Mouse (Mus musculus): ENCODE measurements around the gene Olfr1012. TPM values are rescaled to one million over a fixed set of nuclear protein-coding genes. Genes with fewer than 3 reads are reported as not detected.

The Olfr1012 gene
- polyA plus RNA-seq (2012; rRNA removed) = not detected in 2 replicates

DNA sequence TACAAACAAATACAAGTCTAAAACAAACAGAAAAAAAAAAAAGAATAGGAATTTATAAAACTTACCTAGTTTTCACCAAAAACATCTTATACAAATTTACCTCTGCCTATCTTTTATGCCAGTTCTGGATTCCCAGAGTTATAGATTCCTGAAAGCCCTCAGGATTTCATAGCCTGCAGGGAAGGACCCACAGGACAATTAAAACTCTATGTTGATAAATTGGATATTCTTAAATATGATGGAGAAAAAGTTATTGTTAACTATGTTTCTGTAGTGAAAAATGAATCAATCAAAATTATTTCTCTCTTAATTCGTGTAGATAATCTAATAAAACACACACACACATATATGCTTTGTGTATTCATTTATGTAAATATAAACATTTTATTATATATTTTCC is at the start of gene Olfr1012:
Gene Olfr1012, minus strand, starts transcription at position 101 of the 400 bp plus-strand sequence.
- no peaks in the 10 kb centered on the region for H3K27me3 ChIP-seq (ENCODE audit: control insufficient read depth, insufficient read depth, low read length)
- 70% methylated on average over 1 of the region's 1 CpGs for WGBS
- no peak within 1 kb of the TSS for H3K4me3 ChIP-seq (replicated peaks; ENCODE audit: insufficient read depth, low read depth, low read length)
- no peak for TF ChIP-seq CTCF (IDR thresholded peaks at IDR 0.05; ENCODE audit: borderline replicate concordance, insufficient read depth, low read depth, low read length)
- no peak for TF ChIP-seq POLR2A (IDR thresholded peaks at IDR 0.05; ENCODE audit: borderline replicate concordance, insufficient read depth, low read length)
- DNase-seq = no peak
- no peaks in the 10 kb centered on the region for H3K4me1 ChIP-seq (ENCODE audit: control insufficient read depth, insufficient read depth, low read length)
- no peak within 1 kb of the TSS for H3K27ac ChIP-seq (ENCODE audit: insufficient read depth, low read length)

DNA sequence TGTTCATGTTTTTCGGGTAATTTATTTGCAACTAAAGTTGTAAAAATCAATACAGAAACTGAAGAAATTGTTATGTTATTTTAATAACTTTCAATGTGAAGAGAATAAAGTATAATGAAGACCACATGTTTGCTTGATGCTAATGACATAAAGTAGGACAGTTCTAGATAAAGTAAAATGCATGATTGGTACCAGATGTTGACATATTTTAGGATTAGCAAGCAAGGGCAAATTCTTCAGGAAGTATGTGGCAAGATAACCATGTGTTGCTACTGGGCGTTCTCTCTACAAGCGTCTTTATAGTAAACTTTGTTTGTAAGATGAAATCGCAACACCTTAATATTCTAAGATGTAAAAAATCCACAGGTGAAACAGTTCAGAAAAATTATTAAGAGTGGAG is 41.9 kb upstream of the Olfr1012 start:
- Histone ChIP-seq H3K4me1 (ENCODE audit: control insufficient read depth, insufficient read depth, low read length) (no peaks in the 10 kb centered on the region), H3K4me3 (replicated peaks; ENCODE audit: insufficient read depth, low read depth, low read length) (no peak overlapping the region), H3K27ac (ENCODE audit: insufficient read depth, low read length) (no peak overlapping the region), H3K27me3 (ENCODE audit: control insufficient read depth, insufficient read depth, low read length) (no peaks in the 10 kb centered on the region)
- TF ChIP-seq CTCF (IDR thresholded peaks at IDR 0.05; ENCODE audit: borderline replicate concordance, insufficient read depth, low read depth, low read length) = no peak
- no peak for TF ChIP-seq POLR2A (IDR thresholded peaks at IDR 0.05; ENCODE audit: borderline replicate concordance, insufficient read depth, low read length)
- WGBS = 92% methylated on average over 4 of the region's 4 CpGs
- no peak for DNase-seq

DNA sequence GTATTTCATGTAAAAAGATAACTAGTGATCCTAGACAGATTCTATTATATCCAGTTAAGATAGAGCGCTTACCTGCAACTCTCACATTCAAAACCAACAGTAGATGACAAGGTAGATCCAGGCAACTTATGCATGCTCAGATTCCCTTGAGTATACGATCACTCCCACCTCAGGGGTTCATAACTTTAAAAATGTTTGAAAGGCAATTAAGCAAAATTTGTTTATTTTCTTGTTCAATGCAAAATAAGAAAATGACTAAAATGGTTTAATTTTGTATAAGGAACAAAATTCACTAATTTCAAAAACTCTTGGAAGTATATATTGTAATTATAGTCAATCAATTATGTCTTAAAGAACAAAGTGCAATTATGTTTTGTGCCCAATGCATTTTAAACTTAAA is 39.9 kb upstream of the Olfr1012 start, which contains the start of gene Olfr1016:
Gene Olfr1016, minus strand, starts transcription at position 101 of the 400 bp plus-strand sequence.
- H3K4me1 ChIP-seq (ENCODE audit: control insufficient read depth, insufficient read depth, low read length) = no peaks in the 10 kb centered on the region
- H3K27me3 ChIP-seq (ENCODE audit: control insufficient read depth, insufficient read depth, low read length) = no peaks in the 10 kb centered on the region
- whole genome bisulfite sequencing = 91% methylated on average over 2 of the region's 2 CpGs
- no peak for DNase-seq
- H3K4me3 ChIP-seq (replicated peaks; ENCODE audit: insufficient read depth, low read depth, low read length) = no peak within 1 kb of the TSS
- TF ChIP-seq POLR2A (IDR thresholded peaks at IDR 0.05; ENCODE audit: borderline replicate concordance, insufficient read depth, low read length) (no peak), CTCF (IDR thresholded peaks at IDR 0.05; ENCODE audit: borderline replicate concordance, insufficient read depth, low read depth, low read length) (no peak)
- no peak within 1 kb of the TSS for H3K27ac ChIP-seq (ENCODE audit: insufficient read depth, low read length)

DNA sequence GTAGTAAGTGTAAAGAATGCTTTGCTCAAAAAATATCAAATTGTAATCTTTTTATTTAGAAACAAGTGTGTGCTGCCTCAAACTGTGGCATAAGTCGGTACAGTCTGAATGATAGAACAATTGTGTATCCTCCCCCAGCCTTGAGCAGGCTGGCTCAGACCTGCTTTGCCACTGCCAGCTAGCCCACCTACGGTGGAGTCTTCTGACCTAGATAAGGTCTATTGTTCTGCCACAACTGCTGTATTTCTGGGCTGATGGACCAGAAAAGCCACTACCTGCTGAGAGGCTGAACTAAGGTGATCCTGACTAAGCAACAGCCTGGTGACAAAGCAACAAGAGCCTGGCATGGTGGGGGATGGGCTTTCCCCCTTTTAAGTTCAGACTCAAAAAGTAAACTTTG is 29.8 kb upstream of the Olfr1012 start:
- Histone ChIP-seq H3K27me3 (ENCODE audit: control insufficient read depth, insufficient read depth, low read length) (no peaks in the 10 kb centered on the region), H3K4me1 (ENCODE audit: control insufficient read depth, insufficient read depth, low read length) (no peaks in the 10 kb centered on the region; the same call in 1 of the 2 replicates), H3K4me3 (replicated peaks; ENCODE audit: insufficient read depth, low read depth, low read length) (no peak overlapping the region), H3K27ac (ENCODE audit: insufficient read depth, low read length) (no peak overlapping the region)
- peak in 1 of 2 experiments; percentile 2 for DNase-seq
- 5% methylated on average over 2 of the region's 2 CpGs for WGBS
- no peak for TF ChIP-seq POLR2A (IDR thresholded peaks at IDR 0.05; ENCODE audit: borderline replicate concordance, insufficient read depth, low read length)
- no peak for TF ChIP-seq CTCF (IDR thresholded peaks at IDR 0.05; ENCODE audit: borderline replicate concordance, insufficient read depth, low read depth, low read length)

DNA sequence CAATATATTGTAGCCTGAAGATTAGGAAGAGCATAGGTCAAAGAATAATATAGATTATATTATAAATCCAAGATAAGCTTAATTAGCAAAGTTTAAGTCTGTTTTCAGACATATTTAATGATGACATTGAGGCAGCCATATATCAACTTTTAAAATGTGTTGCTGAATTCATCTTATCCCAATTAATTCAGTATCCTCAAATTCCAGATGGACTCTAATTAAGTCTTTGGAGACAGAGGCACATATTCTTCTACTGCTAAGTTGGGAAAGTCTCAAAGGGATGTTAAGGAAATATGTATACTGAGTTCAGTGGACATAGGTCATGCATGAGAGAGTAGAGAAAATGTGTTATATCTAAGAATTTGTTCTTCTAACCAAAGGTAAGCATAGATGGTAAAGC is 19.2 kb upstream of the Olfr1012 start, which contains the start of gene Olfr1015:
Gene Olfr1015, plus strand, starts transcription at position 301 of the 400 bp plus-strand sequence.
- TF ChIP-seq POLR2A (IDR thresholded peaks at IDR 0.05; ENCODE audit: borderline replicate concordance, insufficient read depth, low read length) (no peak), CTCF (IDR thresholded peaks at IDR 0.05; ENCODE audit: borderline replicate concordance, insufficient read depth, low read depth, low read length) (no peak)
- no peak for DNase-seq
- Histone ChIP-seq H3K4me1 (ENCODE audit: control insufficient read depth, insufficient read depth, low read length) (no peaks in the 10 kb centered on the region), H3K27me3 (ENCODE audit: control insufficient read depth, insufficient read depth, low read length) (no peaks in the 10 kb centered on the region), H3K4me3 (replicated peaks; ENCODE audit: insufficient read depth, low read depth, low read length) (no peak within 1 kb of the TSS), H3K27ac (ENCODE audit: insufficient read depth, low read length) (no peak within 1 kb of the TSS)

DNA sequence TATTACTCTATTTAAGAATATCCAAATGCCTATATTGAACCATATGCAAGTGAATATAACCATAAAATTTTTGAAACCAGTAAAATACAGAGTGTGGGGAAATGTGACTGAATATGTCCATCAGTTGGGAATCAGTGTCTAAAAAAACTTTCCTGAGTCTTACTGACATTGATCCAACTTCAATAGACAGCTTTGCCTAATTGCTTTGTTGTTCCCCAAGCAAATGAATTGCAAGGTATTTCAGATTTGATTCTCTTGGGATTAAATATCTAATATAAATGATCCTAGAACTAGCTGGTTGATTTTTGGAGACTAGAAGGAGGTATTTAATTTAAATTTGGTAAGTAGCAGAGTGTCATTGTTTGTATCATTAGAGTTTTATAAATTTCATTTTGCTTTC is 9.8 kb upstream of the Olfr1012 start, which contains the start of gene Olfr1014:
Gene Olfr1014, plus strand, starts transcription at position 301 of the 400 bp plus-strand sequence.
- no peak within 1 kb of the TSS for H3K27ac ChIP-seq (ENCODE audit: insufficient read depth, low read length)
- H3K4me1 ChIP-seq (ENCODE audit: control insufficient read depth, insufficient read depth, low read length) = no peaks in the 10 kb centered on the region
- H3K27me3 ChIP-seq (ENCODE audit: control insufficient read depth, insufficient read depth, low read length) = no peaks in the 10 kb centered on the region
- H3K4me3 ChIP-seq (replicated peaks; ENCODE audit: insufficient read depth, low read depth, low read length) = no peak within 1 kb of the TSS
- no peak for DNase-seq
- TF ChIP-seq POLR2A (IDR thresholded peaks at IDR 0.05; ENCODE audit: borderline replicate concordance, insufficient read depth, low read length) = no peak
- TF ChIP-seq CTCF (IDR thresholded peaks at IDR 0.05; ENCODE audit: borderline replicate concordance, insufficient read depth, low read depth, low read length) = no peak

DNA sequence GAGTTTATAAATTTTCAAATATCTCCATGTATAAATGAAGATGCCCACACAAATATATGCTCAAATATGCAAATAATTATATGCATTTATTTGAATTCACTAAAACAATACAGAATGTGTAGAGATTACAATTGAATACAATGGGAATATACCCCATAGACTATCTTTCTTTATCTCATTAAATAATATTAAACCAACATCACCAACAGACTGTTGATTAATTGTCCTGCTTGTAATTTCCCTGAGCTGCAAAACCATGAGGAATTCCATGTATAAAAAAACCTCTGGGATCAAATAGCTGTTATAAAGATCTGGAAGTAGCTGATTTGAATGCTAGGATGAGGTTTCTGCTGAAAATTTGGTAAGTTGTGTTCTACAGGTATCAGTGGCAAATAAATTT is 4.2 kb upstream of the Olfr1012 start, which contains the start of gene Olfr1013:
Gene Olfr1013, plus strand, starts transcription at position 301 of the 400 bp plus-strand sequence.
- TF ChIP-seq POLR2A (IDR thresholded peaks at IDR 0.05; ENCODE audit: borderline replicate concordance, insufficient read depth, low read length) = no peak
- TF ChIP-seq CTCF (IDR thresholded peaks at IDR 0.05; ENCODE audit: borderline replicate concordance, insufficient read depth, low read depth, low read length) = no peak
- Histone ChIP-seq H3K4me1 (ENCODE audit: control insufficient read depth, insufficient read depth, low read length) (no peaks in the 10 kb centered on the region), H3K4me3 (replicated peaks; ENCODE audit: insufficient read depth, low read depth, low read length) (no peak within 1 kb of the TSS), H3K27ac (ENCODE audit: insufficient read depth, low read length) (no peak within 1 kb of the TSS), H3K27me3 (ENCODE audit: control insufficient read depth, insufficient read depth, low read length) (no peaks in the 10 kb centered on the region)
- no peak for DNase-seq

DNA sequence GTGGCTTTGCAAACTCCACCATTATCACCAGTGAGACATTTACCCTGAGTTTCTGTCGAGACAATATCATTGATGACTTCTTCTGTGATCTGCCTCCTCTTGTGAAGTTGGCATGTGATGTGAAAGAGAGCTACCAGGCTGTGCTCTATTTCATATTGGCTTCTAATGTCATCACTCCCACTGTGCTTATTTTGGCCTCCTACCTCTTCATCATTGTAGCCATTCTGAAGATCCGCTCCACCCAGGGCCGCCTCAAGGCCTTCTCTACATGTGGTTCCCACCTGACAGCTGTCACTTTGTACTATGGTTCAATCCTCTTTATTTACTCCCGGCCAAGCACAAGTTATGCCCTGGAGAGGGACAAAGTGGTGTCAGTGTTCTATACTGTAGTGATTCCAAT is 8.7 kb downstream of the Olfr1012 start:
- TF ChIP-seq POLR2A (IDR thresholded peaks at IDR 0.05; ENCODE audit: borderline replicate concordance, insufficient read depth, low read length) (no peak), CTCF (IDR thresholded peaks at IDR 0.05; ENCODE audit: borderline replicate concordance, insufficient read depth, low read depth, low read length) (no peak)
- Histone ChIP-seq H3K27ac (ENCODE audit: insufficient read depth, low read length) (no peak overlapping the region), H3K4me3 (replicated peaks; ENCODE audit: insufficient read depth, low read depth, low read length) (no peak overlapping the region), H3K27me3 (ENCODE audit: control insufficient read depth, insufficient read depth, low read length) (no peaks in the 10 kb centered on the region), H3K4me1 (ENCODE audit: control insufficient read depth, insufficient read depth, low read length) (no peaks in the 10 kb centered on the region)
- DNase-seq = no peak
- 12% methylated on average over 4 of the region's 4 CpGs for WGBS

Data from cerebellum, adult 2 months (tissue).